Mouse (Mus musculus): ENCODE measurements around the gene Olfr314. TPM values are rescaled to one million over a fixed set of nuclear protein-coding genes. Genes with fewer than 3 reads are reported as not detected.
"Not testable (repeated sequence)": the region's sequence is repeated elsewhere in the genome, so short reads cannot be mapped to it uniquely, and the experiment has no call there.

Olfr314 gene
- polyA plus RNA-seq, 1 experiment from 2014 or later = not detected

GRCm38 (mm10) chr11:58795856-58796255, 13.1 kb downstream of the Olfr314 start:
- Histone ChIP-seq H3K4me3 (no peak overlapping the region), H3K36me3 (no peaks in the 10 kb centered on the region), H3K9ac (no peak overlapping the region), H3K9me3 (no peaks in the 10 kb centered on the region), H3K4me2 (no peak overlapping the region), H3K27me3 (no peaks in the 10 kb centered on the region), H3K27ac (no peak overlapping the region), H3K4me1 (no peaks in the 10 kb centered on the region)
- 85% methylated on average over 2 of the region's 2 CpGs for WGBS
- no peak for ATAC-seq (ENCODE audit: insufficient number of reproducible peaks, low FRiP score, low TSS enrichment, low read depth)

- Histone ChIP-seq H3K9me3 (no peaks in the 10 kb centered on the region), H3K4me1 (no peaks in the 10 kb centered on the region), H3K4me3 (no peak overlapping the region), H3K27me3 (no peaks in the 10 kb centered on the region), H3K9ac (no peak overlapping the region), H3K27ac (no peak overlapping the region), H3K4me2 (no peak overlapping the region), H3K36me3 (no peaks in the 10 kb centered on the region)
- no peak for ATAC-seq (ENCODE audit: insufficient number of reproducible peaks, low FRiP score, low TSS enrichment, low read depth)
- WGBS = 72% methylated on average over 7 of the region's 7 CpGs
Measured at GRCm38 (mm10) chr11:58796850-58797249, 14.1 kb downstream of the Olfr314 start.

- WGBS = 78% methylated on average over 5 of the region's 5 CpGs
- Histone ChIP-seq H3K36me3 (no peaks in the 10 kb centered on the region), H3K9me3 (no peaks in the 10 kb centered on the region), H3K27ac (no peak overlapping the region), H3K4me3 (no peak overlapping the region), H3K4me1 (no peaks in the 10 kb centered on the region), H3K27me3 (no peaks in the 10 kb centered on the region), H3K9ac (no peak overlapping the region), H3K4me2 (no peak overlapping the region)
- no peak for ATAC-seq (ENCODE audit: insufficient number of reproducible peaks, low FRiP score, low TSS enrichment, low read depth)
Measured at GRCm38 (mm10) chr11:58799747-58800146, 17.0 kb downstream of the Olfr314 start.

GRCm38 (mm10) chr11:58801558-58802228, 18.9 kb downstream of the Olfr314 start, which contains the start of gene Fam183b:
Gene Fam183b (minus strand): TSS chr11:58801960.
- ATAC-seq (ENCODE audit: insufficient number of reproducible peaks, low FRiP score, low TSS enrichment, low read depth) = no peak
- Histone ChIP-seq H3K4me3 (no peak within 1 kb of the TSS), H3K9me3 (no peaks in the 10 kb centered on the region), H3K9ac (no peak within 1 kb of the TSS), H3K27ac (no peak within 1 kb of the TSS), H3K4me1 (no peaks in the 10 kb centered on the region), H3K4me2 (no peak within 1 kb of the TSS), H3K36me3 (no peaks in the 10 kb centered on the region), H3K27me3 (no peaks in the 10 kb centered on the region)
- WGBS = 38% methylated on average over 14 of the region's 14 CpGs

GRCm38 (mm10) chr11:58803871-58804270, 21.1 kb downstream of the Olfr314 start:
- WGBS = 62% methylated on average over 4 of the region's 4 CpGs
- H3K36me3 ChIP-seq = no peaks in the 10 kb centered on the region

GRCm38 (mm10) chr11:58804393-58804792, 21.6 kb downstream of the Olfr314 start:
- H3K9ac ChIP-seq = no peak overlapping the region
- ATAC-seq (ENCODE audit: insufficient number of reproducible peaks, low FRiP score, low TSS enrichment, low read depth) = no peak
- H3K9me3 ChIP-seq = no peaks in the 10 kb centered on the region
- no peak overlapping the region for H3K4me2 ChIP-seq
- no peaks in the 10 kb centered on the region for H3K27me3 ChIP-seq
- no peak overlapping the region for H3K27ac ChIP-seq
- 62% methylated on average over 2 of the region's 2 CpGs for WGBS
- no peaks in the 10 kb centered on the region for H3K36me3 ChIP-seq
- H3K4me3 ChIP-seq = no peak overlapping the region
- H3K4me1 ChIP-seq = no peaks in the 10 kb centered on the region

More at GRCm38 (mm10) chr11:58803871-58804270, 21.1 kb downstream of the Olfr314 start:
- Histone ChIP-seq H3K4me3 (no peak overlapping the region), H3K27me3 (no peaks in the 10 kb centered on the region), H3K27ac (no peak overlapping the region), H3K4me1 (no peaks in the 10 kb centered on the region), H3K9ac (no peak overlapping the region), H3K9me3 (no peaks in the 10 kb centered on the region), H3K4me2 (no peak overlapping the region)
- ATAC-seq (ENCODE audit: insufficient number of reproducible peaks, low FRiP score, low TSS enrichment, low read depth) = no peak

GRCm38 (mm10) chr11:58812001-58812400, 29.2 kb downstream of the Olfr314 start:
- Histone ChIP-seq H3K9me3 (no peaks in the 10 kb centered on the region), H3K27me3 (no peaks in the 10 kb centered on the region), H3K4me1 (no peaks in the 10 kb centered on the region), H3K27ac (no peak overlapping the region), H3K4me2 (no peak overlapping the region), H3K9ac (no peak overlapping the region), H3K4me3 (no peak overlapping the region), H3K36me3 (no peaks in the 10 kb centered on the region)
- 4% methylated on average over 1 of the region's 1 CpGs for WGBS
- no peak for ATAC-seq (ENCODE audit: insufficient number of reproducible peaks, low FRiP score, low TSS enrichment, low read depth)

- ATAC-seq (ENCODE audit: insufficient number of reproducible peaks, low FRiP score, low TSS enrichment, low read depth); H3K9ac ChIP-seq; H3K27ac ChIP-seq; H3K4me3 ChIP-seq; H3K4me2 ChIP-seq; H3K27me3 ChIP-seq; H3K4me1 ChIP-seq; H3K36me3 ChIP-seq; H3K9me3 ChIP-seq: not testable (repeated sequence)
- 52% methylated on average over 1 of the region's 1 CpGs for WGBS
Measured at GRCm38 (mm10) chr11:58814700-58815099, 31.9 kb downstream of the Olfr314 start, which contains the start of gene Olfr313. Gene Olfr313 (plus strand): TSS chr11:58815000.

- H3K9me3 ChIP-seq = no peaks in the 10 kb centered on the region
- H3K27ac ChIP-seq = no peak overlapping the region
- no peak for ATAC-seq (ENCODE audit: insufficient number of reproducible peaks, low FRiP score, low TSS enrichment, low read depth)
- H3K4me2 ChIP-seq = no peak overlapping the region
- H3K4me1 ChIP-seq = no peaks in the 10 kb centered on the region
- no peaks in the 10 kb centered on the region for H3K36me3 ChIP-seq
- H3K4me3 ChIP-seq = no peak overlapping the region
- no peak overlapping the region for H3K9ac ChIP-seq
- no peaks in the 10 kb centered on the region for H3K27me3 ChIP-seq
- 67% methylated on average over 1 of the region's 1 CpGs for WGBS
Measured at GRCm38 (mm10) chr11:58815676-58816075, 32.9 kb downstream of the Olfr314 start.

- ATAC-seq (ENCODE audit: insufficient number of reproducible peaks, low FRiP score, low TSS enrichment, low read depth); H3K9me3 ChIP-seq; H3K27ac ChIP-seq; H3K4me2 ChIP-seq; H3K4me1 ChIP-seq; H3K36me3 ChIP-seq; H3K4me3 ChIP-seq; H3K27me3 ChIP-seq; H3K9ac ChIP-seq: not testable (repeated sequence)
Measured at GRCm38 (mm10) chr11:58828937-58829336, 46.2 kb downstream of the Olfr314 start, which contains the start of gene Olfr312. Gene Olfr312 (plus strand): TSS chr11:58829237.

- Histone ChIP-seq H3K4me2 (no peak overlapping the region), H3K4me1 (no peaks in the 10 kb centered on the region), H3K27me3 (no peaks in the 10 kb centered on the region), H3K9me3 (no peaks in the 10 kb centered on the region), H3K36me3 (no peaks in the 10 kb centered on the region), H3K27ac (no peak overlapping the region), H3K9ac (no peak overlapping the region), H3K4me3 (no peak overlapping the region)
- WGBS = 73% methylated on average over 3 of the region's 3 CpGs
- no peak for ATAC-seq (ENCODE audit: insufficient number of reproducible peaks, low FRiP score, low TSS enrichment, low read depth)
Measured at GRCm38 (mm10) chr11:58829764-58830163, 47.0 kb downstream of the Olfr314 start.

- H3K4me2 ChIP-seq; H3K9ac ChIP-seq; H3K36me3 ChIP-seq; H3K4me1 ChIP-seq; H3K4me3 ChIP-seq; H3K27me3 ChIP-seq; ATAC-seq (ENCODE audit: insufficient number of reproducible peaks, low FRiP score, low TSS enrichment, low read depth); H3K9me3 ChIP-seq; H3K27ac ChIP-seq: not testable (repeated sequence)
- 81% methylated on average over 3 of the region's 3 CpGs for WGBS
Measured at GRCm38 (mm10) chr11:58832541-58832940, 49.8 kb downstream of the Olfr314 start.
